Mouse (Mus musculus): ENCODE results near the gene Ercc4.
"Not testable (repeated sequence)": the region's sequence is repeated elsewhere in the genome, so short reads cannot be mapped to it uniquely, and the experiment has no call there.

Gene Ercc4

GRCm38 (mm10) chr16:13109156-13109989, at the start of gene Ercc4:
Ercc4 (plus strand) TSS chr16:13109684.
- peak; percentile 98 for DNase-seq (ENCODE audit: low read depth)

- DNase-seq (ENCODE audit: low read depth) = no peak
Observed at GRCm38 (mm10) chr16:13061113-13061512, 48.4 kb upstream of the Ercc4 start.

- DNase-seq (ENCODE audit: low read depth) = no peak
Observed at GRCm38 (mm10) chr16:13074176-13074575, 35.3 kb upstream of the Ercc4 start.

GRCm38 (mm10) chr16:13080161-13080560, 29.3 kb upstream of the Ercc4 start:
- peak; percentile 49 for DNase-seq (ENCODE audit: low read depth)

GRCm38 (mm10) chr16:13083155-13083798, 26.2 kb upstream of the Ercc4 start:
- no peak for DNase-seq (ENCODE audit: low read depth)

- no peak for DNase-seq (ENCODE audit: low read depth)
Observed at GRCm38 (mm10) chr16:13108356-13108755, 1.1 kb upstream of the Ercc4 start.

GRCm38 (mm10) chr16:13109990-13110595, 609 bp downstream of the Ercc4 start:
- peak; percentile 34 for DNase-seq (ENCODE audit: low read depth)

GRCm38 (mm10) chr16:13114821-13115220, 5.3 kb downstream of the Ercc4 start:
- no peak for DNase-seq (ENCODE audit: low read depth)

GRCm38 (mm10) chr16:13115466-13115865, 6.0 kb downstream of the Ercc4 start:
- not testable (repeated sequence) for DNase-seq (ENCODE audit: low read depth)

- DNase-seq (ENCODE audit: low read depth) = peak; percentile 86
Observed at GRCm38 (mm10) chr16:13117299-13117966, 7.9 kb downstream of the Ercc4 start.

- DNase-seq (ENCODE audit: low read depth) = no peak
Observed at GRCm38 (mm10) chr16:13117967-13118430, 8.5 kb downstream of the Ercc4 start.

GRCm38 (mm10) chr16:13118754-13119294, 9.3 kb downstream of the Ercc4 start:
- peak; percentile 35 for DNase-seq (ENCODE audit: low read depth)

- no peak for DNase-seq (ENCODE audit: low read depth)
Observed at GRCm38 (mm10) chr16:13119641-13120350, 10.3 kb downstream of the Ercc4 start.

GRCm38 (mm10) chr16:13125357-13125756, 15.9 kb downstream of the Ercc4 start:
- DNase-seq (ENCODE audit: low read depth) = no peak

- DNase-seq (ENCODE audit: low read depth) = no peak
Observed at GRCm38 (mm10) chr16:13127566-13127965, 18.1 kb downstream of the Ercc4 start.

GRCm38 (mm10) chr16:13130412-13130811, 20.9 kb downstream of the Ercc4 start:
- DNase-seq (ENCODE audit: low read depth) = peak; percentile 41

- no peak for DNase-seq (ENCODE audit: low read depth)
Observed at GRCm38 (mm10) chr16:13141220-13141619, 31.7 kb downstream of the Ercc4 start.

GRCm38 (mm10) chr16:13143932-13144331, 34.4 kb downstream of the Ercc4 start:
- no peak for DNase-seq (ENCODE audit: low read depth)

- no peak for DNase-seq (ENCODE audit: low read depth)
Observed at GRCm38 (mm10) chr16:13144682-13145410, 35.4 kb downstream of the Ercc4 start.

- no peak for DNase-seq (ENCODE audit: low read depth)
Observed at GRCm38 (mm10) chr16:13146231-13146630, 36.7 kb downstream of the Ercc4 start.
